Mouse (Mus musculus) bone marrow, adult 2 months (tissue): ENCODE results near the gene Ccnl1. TPM values are rescaled to one million over a fixed set of nuclear protein-coding genes. Genes with fewer than 3 reads are reported as not detected.

ENCODE experiments used
- H3K27ac ChIP-seq: fragments of 200-500 bp; 2 replicates; pipeline ENCODE4 v1.5.1; 2012; ENCODE audit warnings: low read depth, mild to moderate bottlenecking, control low read depth, inconsistent platforms, low read length; ENCODE audit not compliant: control insufficient read depth, poor library complexity, insufficient read depth
- H3K4me1 ChIP-seq: fragments of 200-500 bp; 2 replicates; pipeline ENCODE4 v1.6.1; 2011; ENCODE audit warnings: low read length; ENCODE audit not compliant: control insufficient read depth, insufficient read depth
- H3K4me3 ChIP-seq: fragments of 200-500 bp; replicated peaks from 2 replicates; pipeline ENCODE3; 2011; ENCODE audit warnings: mild to moderate bottlenecking, low read depth, low read length, control low read depth; ENCODE audit not compliant: control insufficient read depth
- CTCF ChIP-seq: fragments of 200-500 bp; IDR thresholded peaks from 2 replicates; pipeline ENCODE4 v1.5.1; 2011; ENCODE audit warnings: low read length, control low read depth; ENCODE audit not compliant: control insufficient read depth, insufficient read depth
- POLR2A ChIP-seq: fragments of 200-500 bp; IDR thresholded peaks from 2 replicates; pipeline ENCODE4 v1.6.1; 2011; ENCODE audit warnings: low read depth, mild to moderate bottlenecking, control low read depth, low read length, borderline replicate concordance; ENCODE audit not compliant: control insufficient read depth
- WGBS: fragments of 180-500 bp; shearing (Covaris S2); methylation state at CpG from one replicate; pipeline ENCODE4 v1.1.7; 2018; 5-methylcytosine and 5-hydroxymethylcytosine counted together
- polyA plus RNA-seq: library from polyadenylated mRNA; stranded (reverse); fragments of >200 nt; gene quantifications from 2 replicates; pipeline ENCODE4 v1.2.4, GENCODE M21; 2011; ENCODE audit warnings: low replicate concordance; ENCODE audit not compliant: missing spikeins, insufficient read depth, insufficient read length

Ccnl1 gene
- polyA plus RNA-seq, 1 experiment = 133 TPM

GRCm38 (mm10) chr3:65935153-65935552 is 22.9 kb downstream of the Ccnl1 start:
- H3K27ac ChIP-seq = no peak overlapping the region
- TF ChIP-seq CTCF (no peak), POLR2A (no peak)
- H3K4me1 ChIP-seq = no peaks in the 10 kb centered on the region; the same call in 1 of the 2 replicates
- WGBS = 69% methylated on average over 4 of the region's 4 CpGs
- H3K4me3 ChIP-seq = no peak overlapping the region

- no peak overlapping the region for H3K27ac ChIP-seq
- no peak overlapping the region for H3K4me3 ChIP-seq
- TF ChIP-seq CTCF (no peak), POLR2A (no peak)
- peaks cover 2% of the 10 kb centered on the region; the same call in 1 of the 2 replicates for H3K4me1 ChIP-seq
- WGBS = 78% methylated on average over 4 of the region's 4 CpGs
These were observed 24.3 kb downstream of the Ccnl1 start for GRCm38 (mm10) chr3:65933726-65934125.

GRCm38 (mm10) chr3:65931542-65931941 is 26.5 kb downstream of the Ccnl1 start:
- no peak for TF ChIP-seq CTCF
- TF ChIP-seq POLR2A = no peak
- 75% methylated on average over 7 of the region's 7 CpGs for WGBS
- Histone ChIP-seq H3K4me3 (no peak overlapping the region), H3K4me1 (peaks cover 5% of the 10 kb centered on the region; the same call in 1 of the 2 replicates), H3K27ac (no peak overlapping the region)

GRCm38 (mm10) chr3:65930636-65931035 is 27.4 kb downstream of the Ccnl1 start:
- no peak overlapping the region for H3K4me3 ChIP-seq
- peaks cover 5% of the 10 kb centered on the region; the same call in 1 of the 2 replicates for H3K4me1 ChIP-seq
- TF ChIP-seq POLR2A (no peak), CTCF (no peak)
- no peak overlapping the region for H3K27ac ChIP-seq
- 18% methylated on average over 8 of the region's 8 CpGs for WGBS

GRCm38 (mm10) chr3:65929821-65930633 is 28.0 kb downstream of the Ccnl1 start:
- Histone ChIP-seq H3K4me1 (peaks cover 5% of the 10 kb centered on the region; the same call in 1 of the 2 replicates), H3K27ac (0 out of 2 replicates have a peak overlapping the region, but pooled peaks have one; percentile 1), H3K4me3 (peak overlapping the region; percentile 0)
- 20% methylated on average over 20 of the region's 20 CpGs for WGBS
- TF ChIP-seq CTCF (0 out of 2 replicates have a peak, but pooled peaks have one; percentile 20), POLR2A (no peak)

GRCm38 (mm10) chr3:65929304-65929783 is 28.7 kb downstream of the Ccnl1 start:
- peak overlapping the region; percentile 55 for H3K27ac ChIP-seq
- WGBS = 8% methylated on average over 10 of the region's 10 CpGs

GRCm38 (mm10) chr3:65928614-65929272 is 29.3 kb downstream of the Ccnl1 start:
- 71% methylated on average over 4 of the region's 4 CpGs for WGBS
- peak overlapping the region; percentile 55 for H3K27ac ChIP-seq
- H3K4me3 ChIP-seq = peak overlapping the region; percentile 29

More at GRCm38 (mm10) chr3:65929304-65929783, 28.7 kb downstream of the Ccnl1 start:
- Histone ChIP-seq H3K4me1 (peaks cover 5% of the 10 kb centered on the region; the same call in 1 of the 2 replicates), H3K4me3 (peak overlapping the region; percentile 7)
- TF ChIP-seq POLR2A (no peak), CTCF (peak; percentile 85)

GRCm38 (mm10) chr3:65927685-65928084 is 30.4 kb downstream of the Ccnl1 start:
- Histone ChIP-seq H3K4me3 (no peak overlapping the region), H3K4me1 (peaks cover 5% of the 10 kb centered on the region; the same call in 1 of the 2 replicates), H3K27ac (peak overlapping the region; percentile 1; the same call in 1 of the 2 replicates)
- 51% methylated on average over 7 of the region's 7 CpGs for WGBS
- no peak for TF ChIP-seq POLR2A
- TF ChIP-seq CTCF = no peak

More at GRCm38 (mm10) chr3:65928614-65929272, 29.3 kb downstream of the Ccnl1 start:
- TF ChIP-seq CTCF (no peak), POLR2A (no peak)
- H3K4me1 ChIP-seq = peaks cover 5% of the 10 kb centered on the region; the same call in 1 of the 2 replicates
